In genomic region chr12:86871666-86872334, GRCm38 (mm10) we compare ENCODE assay signal across 12 mouse cellular contexts. TPM values are rescaled to one million over a fixed set of nuclear protein-coding genes. Genes with fewer than 3 reads are reported as not detected.
DNase-seq lines count a peak whose midpoint lies in the region; ATAC-seq and TF ChIP-seq lines count a peak whose summit lies in the region.
"Had no signal": no experiment of that assay in that cellular context is flagged by ENCODE, and none has a peak within 500 bp of the region (broad histone marks: within the 10 kb centered on the region; RNA-seq: fewer than 3 reads in every experiment).

No protein-coding gene starts in this region.

- no peak for DNase-seq in midbrain, embryonic 10.5 days (ENCODE audit: low spot score)
- no peak for DNase-seq in midbrain, postnatal 0 days (ENCODE audit: low spot score)
- DNase-seq in embryonic facial prominence, embryonic 10.5 days (ENCODE audit: low spot score), result no peak
- no peak for DNase-seq in right cerebral cortex, postnatal 10 days (ENCODE audit: low spot score in 2 of 2)
- no peak for DNase-seq in urinary bladder, postnatal 14 days (ENCODE audit: low spot score)
- DNase-seq: cerebellum, adult 2 months; retina, postnatal 1 day had no signal

- no peak for TF ChIP-seq CTCF in midbrain, postnatal 0 days (IDR thresholded peaks at IDR 0.05)

- ATAC-seq in hindbrain, embryonic 15.5 days (ENCODE audit: low FRiP score, low read depth), result peak; percentile 39; the same call in 1 of the 2 replicates
- no peak for ATAC-seq in hindbrain, embryonic 12.5 days (ENCODE audit: low FRiP score)
- ATAC-seq in midbrain, postnatal 0 days (ENCODE audit: low FRiP score), result no peak
- ATAC-seq in stomach, embryonic 15.5 days (ENCODE audit: insufficient read depth, low FRiP score, low read depth), result no peak

- H3K4me2 ChIP-seq in hindbrain, embryonic 15.5 days, result no peak overlapping the region
- no peak overlapping the region for H3K4me2 ChIP-seq in hindbrain, embryonic 12.5 days (replicated peaks)
- no peak overlapping the region for H3K4me2 ChIP-seq in midbrain, postnatal 0 days (ENCODE audit: low read depth, low read length, poor library complexity, severe bottlenecking)
- no peak overlapping the region for H3K4me2 ChIP-seq in stomach, embryonic 15.5 days
- H3K4me2 ChIP-seq: embryonic facial prominence, embryonic 12.5 days had no signal

- H3K27me3 ChIP-seq in hindbrain, embryonic 15.5 days, result no peaks in the 10 kb centered on the region
- H3K27me3 ChIP-seq in hindbrain, embryonic 12.5 days, result no peaks in the 10 kb centered on the region
- H3K27me3 ChIP-seq in midbrain, embryonic 10.5 days (ENCODE audit: low read depth, poor library complexity, severe bottlenecking), result no peaks in the 10 kb centered on the region
- H3K27me3 ChIP-seq in midbrain, postnatal 0 days (ENCODE audit: insufficient read depth, low read length), result no peaks in the 10 kb centered on the region
- H3K27me3 ChIP-seq in embryonic facial prominence, embryonic 10.5 days (replicated peaks; ENCODE audit: low read depth, poor library complexity, severe bottlenecking), result no peaks in the 10 kb centered on the region
- no peaks in the 10 kb centered on the region for H3K27me3 ChIP-seq in stomach, embryonic 15.5 days (replicated peaks)
- H3K27me3 ChIP-seq: embryonic facial prominence, embryonic 12.5 days had no signal

- H3K9ac ChIP-seq in hindbrain, embryonic 15.5 days, result no peak overlapping the region
- no peak overlapping the region for H3K9ac ChIP-seq in hindbrain, embryonic 12.5 days
- no peak overlapping the region for H3K9ac ChIP-seq in midbrain, postnatal 0 days (replicated peaks; ENCODE audit: low read length, poor library complexity, severe bottlenecking)
- H3K9ac ChIP-seq in stomach, embryonic 15.5 days, result no peak overlapping the region
- H3K9ac ChIP-seq: embryonic facial prominence, embryonic 12.5 days; liver, embryonic 14.5 days had no signal

- WGBS in hindbrain, embryonic 15.5 days, result 80% methylated on average over 4 of the region's 4 CpGs
- WGBS in hindbrain, embryonic 12.5 days, result 81% methylated on average over 4 of the region's 4 CpGs
- 76% methylated on average over 4 of the region's 4 CpGs for WGBS in midbrain, embryonic 10.5 days
- 81% methylated on average over 4 of the region's 4 CpGs for WGBS in midbrain, postnatal 0 days
- WGBS in embryonic facial prominence, embryonic 10.5 days, result 75% methylated on average over 4 of the region's 4 CpGs
- WGBS in stomach, embryonic 15.5 days, result 67% methylated on average over 4 of the region's 4 CpGs

- no peak overlapping the region for H3K4me3 ChIP-seq in hindbrain, embryonic 15.5 days
- no peak overlapping the region for H3K4me3 ChIP-seq in hindbrain, embryonic 12.5 days
- no peak overlapping the region for H3K4me3 ChIP-seq in midbrain, embryonic 10.5 days
- no peak overlapping the region for H3K4me3 ChIP-seq in midbrain, postnatal 0 days (ENCODE audit: low read depth, low read length)
- no peak overlapping the region for H3K4me3 ChIP-seq in embryonic facial prominence, embryonic 10.5 days
- no peak overlapping the region for H3K4me3 ChIP-seq in stomach, embryonic 15.5 days (replicated peaks)
- H3K4me3 ChIP-seq: embryonic facial prominence, embryonic 12.5 days had no signal

- peaks cover 11% of the 10 kb centered on the region for H3K4me1 ChIP-seq in hindbrain, embryonic 15.5 days (replicated peaks)
- peaks cover 4% of the 10 kb centered on the region; the same call in 1 of the 2 replicates for H3K4me1 ChIP-seq in hindbrain, embryonic 12.5 days
- H3K4me1 ChIP-seq in midbrain, embryonic 10.5 days, result peaks cover 19% of the 10 kb centered on the region
- H3K4me1 ChIP-seq in midbrain, postnatal 0 days (ENCODE audit: insufficient read depth, low read length), result no peaks in the 10 kb centered on the region; the same call in 1 of the 2 replicates
- peaks cover 31% of the 10 kb centered on the region for H3K4me1 ChIP-seq in embryonic facial prominence, embryonic 10.5 days
- H3K4me1 ChIP-seq in stomach, embryonic 15.5 days, result peaks cover 9% of the 10 kb centered on the region

- H3K9me3 ChIP-seq in hindbrain, embryonic 15.5 days, result no peaks in the 10 kb centered on the region
- no peaks in the 10 kb centered on the region for H3K9me3 ChIP-seq in hindbrain, embryonic 12.5 days (replicated peaks)
- H3K9me3 ChIP-seq in midbrain, embryonic 10.5 days (replicated peaks), result 0 out of 2 replicates have a peak, but pooled peaks cover 4% of the 10 kb centered on the region
- no peaks in the 10 kb centered on the region for H3K9me3 ChIP-seq in midbrain, postnatal 0 days (ENCODE audit: low read length)
- 0 out of 2 replicates have a peak, but pooled peaks cover 2% of the 10 kb centered on the region for H3K9me3 ChIP-seq in embryonic facial prominence, embryonic 10.5 days
- H3K9me3 ChIP-seq in stomach, embryonic 15.5 days, result no peaks in the 10 kb centered on the region
- H3K9me3 ChIP-seq: embryonic facial prominence, embryonic 12.5 days had no signal

- H3K27ac ChIP-seq in hindbrain, embryonic 15.5 days (replicated peaks), result no peak overlapping the region
- H3K27ac ChIP-seq in hindbrain, embryonic 12.5 days, result no peak overlapping the region
- peak overlapping the region; percentile 58 for H3K27ac ChIP-seq in midbrain, embryonic 10.5 days (replicated peaks)
- H3K27ac ChIP-seq in midbrain, postnatal 0 days (ENCODE audit: low read depth, low read length), result no peak overlapping the region
- peak overlapping the region; percentile 67 for H3K27ac ChIP-seq in embryonic facial prominence, embryonic 10.5 days (replicated peaks)
- peak overlapping the region; percentile 33; the same call in 1 of the 2 replicates for H3K27ac ChIP-seq in stomach, embryonic 15.5 days
- H3K27ac ChIP-seq: embryonic facial prominence, embryonic 12.5 days; liver, embryonic 14.5 days had no signal

- no peaks in the 10 kb centered on the region for H3K36me3 ChIP-seq in hindbrain, embryonic 15.5 days
- H3K36me3 ChIP-seq in hindbrain, embryonic 12.5 days, result no peaks in the 10 kb centered on the region
- no peaks in the 10 kb centered on the region for H3K36me3 ChIP-seq in midbrain, embryonic 10.5 days
- H3K36me3 ChIP-seq in midbrain, postnatal 0 days (ENCODE audit: insufficient read depth, low read length), result no peaks in the 10 kb centered on the region
- H3K36me3 ChIP-seq in embryonic facial prominence, embryonic 10.5 days (replicated peaks), result no peaks in the 10 kb centered on the region
- no peaks in the 10 kb centered on the region for H3K36me3 ChIP-seq in stomach, embryonic 15.5 days
- H3K36me3 ChIP-seq: embryonic facial prominence, embryonic 12.5 days had no signal

RNA-seq across cellular contexts. Expression of gene Irf2bpl, which starts 12.8 kb away (rescaled TPM):
- polyA plus RNA-seq in hindbrain, embryonic 15.5 days (2015; fragmentation: Nextera tagmentation; extraction: Ambion mirVana), result 72.9 and 87.3 TPM in 2 replicates
- polyA plus RNA-seq in hindbrain, embryonic 12.5 days (2016; fragmentation: Nextera tagmentation; extraction: Ambion mirVana), result 75.9 and 86.3 TPM in 2 replicates
- 28.6 and 39.6 TPM in 2 replicates for polyA plus RNA-seq in midbrain, embryonic 10.5 days (2016; fragmentation: Nextera tagmentation; extraction: Ambion mirVana)
- 171 and 191 TPM in 2 replicates for total RNA-seq in midbrain, postnatal 0 days (2014; rRNA removed)
- polyA plus RNA-seq in midbrain, postnatal 0 days (2015; fragmentation: Nextera tagmentation; extraction: Ambion mirVana), result 74.2 and 86.2 TPM in 2 replicates
- 13.5 and 17.3 TPM in 2 replicates for polyA plus RNA-seq in embryonic facial prominence, embryonic 10.5 days (2016; fragmentation: Nextera tagmentation; extraction: Ambion mirVana)
- 28.4 and 29.3 TPM in 2 replicates for polyA plus RNA-seq in stomach, embryonic 15.5 days (2015; fragmentation: Nextera tagmentation; extraction: Ambion mirVana)

Comparison
In these comparisons a context has a peak if more than half of its experiments do, and no peak if none do; other contexts are left out.
1. H3K27ac ChIP-seq: peak in midbrain, embryonic 10.5 days (single experiment), embryonic facial prominence, embryonic 10.5 days (single experiment) and stomach, embryonic 15.5 days (single experiment); none in hindbrain, embryonic 15.5 days (single experiment), hindbrain, embryonic 12.5 days (single experiment) and midbrain, postnatal 0 days (single experiment).